12 mouse cellular contexts compared by ENCODE assay signal in the genomic region with DNA sequence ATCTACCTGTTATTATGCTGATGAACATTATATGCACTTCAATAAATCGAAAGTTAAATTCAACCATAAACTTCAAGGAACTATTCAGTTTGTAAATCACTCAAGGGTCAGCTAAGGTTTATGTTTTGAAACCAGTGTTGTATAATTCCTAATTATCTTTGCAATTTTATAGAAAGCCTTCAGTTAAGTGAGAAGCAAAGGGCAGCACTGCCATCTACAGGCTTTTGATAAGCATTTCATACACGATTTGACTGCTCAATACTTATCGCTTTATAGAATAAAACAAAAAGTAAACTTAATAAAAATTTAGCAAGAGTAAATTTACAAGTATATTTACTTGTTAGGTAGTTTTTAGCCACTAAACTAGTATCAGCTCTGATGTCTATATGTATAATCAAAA. TPM values are rescaled to one million over a fixed set of nuclear protein-coding genes. Genes with fewer than 3 reads are reported as not detected.
DNase-seq lines count a peak whose midpoint lies in the region; ATAC-seq and TF ChIP-seq lines count a peak whose summit lies in the region.
"Had no signal": no experiment of that assay in that cellular context is flagged by ENCODE, and none has a peak within 500 bp of the region (broad histone marks: within the 10 kb centered on the region; RNA-seq: fewer than 3 reads in every experiment).

No protein-coding gene starts in this region.

- peak; percentile 50; the same call in 1 of the 2 replicates for ATAC-seq in forebrain, embryonic 13.5 days
- no peak for ATAC-seq in forebrain, embryonic 15.5 days (replicated peaks)
- ATAC-seq in liver, postnatal 0 days: no peak
- ATAC-seq in liver, embryonic 12.5 days: no peak

- DNase-seq in liver, postnatal 0 days: no peak
- peak; percentile 26 for DNase-seq in fibroblast of lung, adult 2 months (ENCODE audit: low read depth)
- DNase-seq in right cerebral cortex, postnatal 25 days: peak; percentile 5
- no peak for DNase-seq in thymus, postnatal 10 days (ENCODE audit: low spot score in 2 of 2)
- DNase-seq in adrenal gland, postnatal 25 days: no peak

- H3K27me3 ChIP-seq in forebrain, embryonic 13.5 days: no peaks in the 10 kb centered on the region
- no peaks in the 10 kb centered on the region for H3K27me3 ChIP-seq in forebrain, embryonic 15.5 days
- no peaks in the 10 kb centered on the region for H3K27me3 ChIP-seq in liver, postnatal 0 days (ENCODE audit: insufficient read depth, low read length)
- no peaks in the 10 kb centered on the region for H3K27me3 ChIP-seq in liver, embryonic 12.5 days (replicated peaks)
- H3K27me3 ChIP-seq: embryonic facial prominence, embryonic 13.5 days had no signal

- no peaks in the 10 kb centered on the region for H3K9me3 ChIP-seq in forebrain, embryonic 13.5 days (replicated peaks)
- no peaks in the 10 kb centered on the region for H3K9me3 ChIP-seq in forebrain, embryonic 15.5 days
- no peaks in the 10 kb centered on the region for H3K9me3 ChIP-seq in liver, postnatal 0 days (ENCODE audit: low read length)
- no peaks in the 10 kb centered on the region for H3K9me3 ChIP-seq in liver, embryonic 12.5 days (replicated peaks)
- H3K9me3 ChIP-seq: embryonic facial prominence, embryonic 13.5 days had no signal

- H3K4me1 ChIP-seq in forebrain, embryonic 13.5 days: no peaks in the 10 kb centered on the region
- no peaks in the 10 kb centered on the region for H3K4me1 ChIP-seq in forebrain, embryonic 15.5 days
- no peaks in the 10 kb centered on the region for H3K4me1 ChIP-seq in liver, postnatal 0 days (ENCODE audit: insufficient read depth)
- H3K4me1 ChIP-seq in liver, embryonic 12.5 days: no peaks in the 10 kb centered on the region
- H3K4me1 ChIP-seq: embryonic facial prominence, embryonic 13.5 days had no signal

- no peaks in the 10 kb centered on the region for H3K36me3 ChIP-seq in forebrain, embryonic 13.5 days (ENCODE audit: poor library complexity, severe bottlenecking)
- no peaks in the 10 kb centered on the region for H3K36me3 ChIP-seq in forebrain, embryonic 15.5 days
- no peaks in the 10 kb centered on the region for H3K36me3 ChIP-seq in liver, postnatal 0 days (replicated peaks; ENCODE audit: insufficient read depth, low read length)
- no peaks in the 10 kb centered on the region for H3K36me3 ChIP-seq in liver, embryonic 12.5 days
- H3K36me3 ChIP-seq: embryonic facial prominence, embryonic 13.5 days had no signal

- H3K4me3 ChIP-seq in forebrain, embryonic 13.5 days: no peak overlapping the region
- H3K4me3 ChIP-seq in forebrain, embryonic 15.5 days: no peak overlapping the region
- H3K4me3 ChIP-seq in liver, postnatal 0 days (ENCODE audit: low read depth, low read length): no peak overlapping the region
- no peak overlapping the region for H3K4me3 ChIP-seq in liver, embryonic 12.5 days
- H3K4me3 ChIP-seq: embryonic facial prominence, embryonic 13.5 days; myocyte had no signal

- TF ChIP-seq EP300 in liver, postnatal 0 days (IDR thresholded peaks at IDR 0.05; ENCODE audit: low read depth): no peak

- WGBS in forebrain, embryonic 13.5 days: 82% methylated on average over 3 of the region's 3 CpGs
- 81% methylated on average over 3 of the region's 3 CpGs for WGBS in forebrain, embryonic 15.5 days
- 75% methylated on average over 3 of the region's 3 CpGs for WGBS in liver, postnatal 0 days (ENCODE audit: insufficient replicate concordance)
- 69% methylated on average over 3 of the region's 3 CpGs for WGBS in liver, embryonic 12.5 days (ENCODE audit: insufficient replicate concordance)

- H3K4me2 ChIP-seq in forebrain, embryonic 13.5 days: no peak overlapping the region
- H3K4me2 ChIP-seq in forebrain, embryonic 15.5 days (replicated peaks): no peak overlapping the region
- no peak overlapping the region for H3K4me2 ChIP-seq in liver, postnatal 0 days (ENCODE audit: low read depth, low read length)
- H3K4me2 ChIP-seq in liver, embryonic 12.5 days: no peak overlapping the region
- H3K4me2 ChIP-seq: embryonic facial prominence, embryonic 13.5 days had no signal

- H3K9ac ChIP-seq in forebrain, embryonic 13.5 days: no peak overlapping the region
- H3K9ac ChIP-seq in forebrain, embryonic 15.5 days (replicated peaks): no peak overlapping the region
- H3K9ac ChIP-seq in liver, postnatal 0 days (replicated peaks): no peak overlapping the region
- H3K9ac ChIP-seq in liver, embryonic 12.5 days: no peak overlapping the region
- H3K9ac ChIP-seq: embryonic facial prominence, embryonic 13.5 days had no signal

- no peak overlapping the region for H3K27ac ChIP-seq in forebrain, embryonic 13.5 days
- H3K27ac ChIP-seq in forebrain, embryonic 15.5 days (replicated peaks): no peak overlapping the region
- no peak overlapping the region for H3K27ac ChIP-seq in liver, postnatal 0 days (ENCODE audit: low read depth)
- H3K27ac ChIP-seq in liver, embryonic 12.5 days: no peak overlapping the region
- H3K27ac ChIP-seq: embryonic facial prominence, embryonic 13.5 days had no signal

- peak; percentile 46 for TF ChIP-seq CTCF in liver, postnatal 0 days (IDR thresholded peaks at IDR 0.05; ENCODE audit: low read depth)

RNA-seq across cellular contexts. Expression of gene Rpe65, which starts 50.7 kb away (rescaled TPM):
- polyA plus RNA-seq in forebrain, embryonic 13.5 days (2015; fragmentation: Nextera tagmentation; extraction: Ambion mirVana): not detected in 2 replicates
- polyA plus RNA-seq in forebrain, embryonic 15.5 days (2015; fragmentation: Nextera tagmentation; extraction: Ambion mirVana): not detected in 2 replicates
- polyA plus RNA-seq in liver, postnatal 0 days (2015; fragmentation: Nextera tagmentation; extraction: Ambion mirVana): not detected in 2 replicates
- polyA plus RNA-seq in liver, embryonic 12.5 days (2016; fragmentation: Nextera tagmentation; extraction: Ambion mirVana): not detected in 2 replicates
- total RNA-seq in adrenal gland, postnatal 25 days (2021): not detected in 2 replicates
- total RNA-seq: ES-E14; layer of hippocampus, postnatal 36 days had no signal
- polyA plus RNA-seq: embryonic facial prominence, embryonic 13.5 days; myocyte had no signal

RNA-seq across cellular contexts. Expression of gene Depdc1a, which starts 53.1 kb away (rescaled TPM):
- 19.3 and 20.5 TPM in 2 replicates for polyA plus RNA-seq in forebrain, embryonic 13.5 days (2015; fragmentation: Nextera tagmentation; extraction: Ambion mirVana)
- polyA plus RNA-seq in forebrain, embryonic 15.5 days (2015; fragmentation: Nextera tagmentation; extraction: Ambion mirVana): 11.2 and 11.6 TPM in 2 replicates
- 8.4 and 9.8 TPM in 2 replicates for polyA plus RNA-seq in liver, postnatal 0 days (2015; fragmentation: Nextera tagmentation; extraction: Ambion mirVana)
- polyA plus RNA-seq in liver, embryonic 12.5 days (2016; fragmentation: Nextera tagmentation; extraction: Ambion mirVana): 27.7 and 28.5 TPM in 2 replicates
- 2.3 and 3.7 TPM in 2 replicates for total RNA-seq in adrenal gland, postnatal 25 days (2021)

Comparison
In these comparisons a context has a peak if more than half of its experiments do, and no peak if none do; other contexts are left out.
1. DNase-seq: peak in fibroblast of lung, adult 2 months (single experiment) and right cerebral cortex, postnatal 25 days (single experiment); none in liver, postnatal 0 days (single experiment), thymus, postnatal 10 days (0 of 2) and adrenal gland, postnatal 25 days (single experiment).